ENCODE assay signal across 8 mouse cellular contexts in genomic region chr3:61002587-61003501, GRCm38 (mm10). TPM values are rescaled to one million over a fixed set of nuclear protein-coding genes. Genes with fewer than 3 reads are reported as not detected.
DNase-seq lines count a peak whose midpoint lies in the region; ATAC-seq and TF ChIP-seq lines count a peak whose summit lies in the region.

TSS of gene P2ry1 (plus strand) at chr3:61002795.

- TF ChIP-seq RAD21 in MEL (IDR thresholded peaks at IDR 0.05; ENCODE audit: low read depth, low read length) = no peak; the same call in 1 of the 2 replicates

- peak within 1 kb of the TSS; percentile 96 for H3K4me2 ChIP-seq in forebrain, embryonic 16.5 days (ENCODE audit: low read length)
- H3K4me2 ChIP-seq in lung, embryonic 14.5 days = peak within 1 kb of the TSS; percentile 90

- no peaks in the 10 kb centered on the region for H3K9me3 ChIP-seq in MEL (replicated peaks; ENCODE audit: insufficient read depth, low read length)
- H3K9me3 ChIP-seq in forebrain, embryonic 16.5 days (ENCODE audit: control insufficient read depth, low read length) = no peaks in the 10 kb centered on the region
- no peaks in the 10 kb centered on the region for H3K9me3 ChIP-seq in lung, embryonic 14.5 days (ENCODE audit: low read depth, low read length)

- peak within 1 kb of the TSS; percentile 56 for H3K27ac ChIP-seq in MEL (ENCODE audit: control insufficient read depth, low read depth, low read length)
- H3K27ac ChIP-seq in cerebellum, adult 2 months (ENCODE audit: insufficient read depth, low read length) = no peak within 1 kb of the TSS
- no peak within 1 kb of the TSS for H3K27ac ChIP-seq in forebrain, embryonic 16.5 days (ENCODE audit: low read length)
- H3K27ac ChIP-seq in layer of hippocampus, adult 2 months = 0 out of 2 replicates have a peak within 1 kb of the TSS, but pooled peaks have one; percentile 36
- H3K27ac ChIP-seq in lung, embryonic 14.5 days (ENCODE audit: low read depth) = peak within 1 kb of the TSS; percentile 52; the same call in 1 of the 2 replicates

- DNase-seq in MEL (ENCODE audit: low read depth, low spot score) = peak; percentile 94
- peak; percentile 30 to 36 for DNase-seq in cerebellum, adult 2 months
- peak; percentile 83 to 89 for DNase-seq in heart, postnatal 36 days
- DNase-seq in layer of hippocampus, adult 2 months (ENCODE audit: low spot score in 2 of 2) = peak; percentile 31 to 46
- peak; percentile 93 for DNase-seq in lung, embryonic 14.5 days
- peak; percentile 79 for DNase-seq in testis, postnatal 14 days (ENCODE audit: low spot score)

- peak within 1 kb of the TSS; percentile 79 to 99 for H3K4me3 ChIP-seq in MEL (ENCODE audit: control insufficient read depth in 1 of 2, insufficient read depth in 1 of 2, low read depth in 2 of 2, low read length in 2 of 2)
- H3K4me3 ChIP-seq in cerebellum, adult 2 months (replicated peaks; ENCODE audit: insufficient read depth, low read depth, low read length) = peak within 1 kb of the TSS; percentile 44
- peak within 1 kb of the TSS; percentile 76 for H3K4me3 ChIP-seq in forebrain, embryonic 16.5 days (replicated peaks; ENCODE audit: low read length)
- H3K4me3 ChIP-seq in layer of hippocampus, adult 2 months = peak within 1 kb of the TSS; percentile 65
- peak within 1 kb of the TSS; percentile 73 for H3K4me3 ChIP-seq in lung, embryonic 14.5 days (ENCODE audit: low read depth, low read length)

- TF ChIP-seq POLR2A in MEL (IDR thresholded peaks at IDR 0.05; ENCODE audit: control insufficient read depth in 1 of 2, insufficient read depth in 1 of 2, low read depth in 1 of 2, low read length in 2 of 2, poor library complexity in 1 of 2) = peak; percentile 60 to 81
- no peak for TF ChIP-seq POLR2A in cerebellum, adult 2 months (IDR thresholded peaks at IDR 0.05; ENCODE audit: borderline replicate concordance, insufficient read depth, low read length)

- peaks cover 25% of the 10 kb centered on the region for H3K79me2 ChIP-seq in MEL (ENCODE audit: control insufficient read depth, insufficient read depth, low read length, poor library complexity)

- peak; percentile 99 for ATAC-seq in forebrain, embryonic 16.5 days
- peak; percentile 99 for ATAC-seq in lung, embryonic 14.5 days (ENCODE audit: insufficient read depth)
- peak; percentile 64 for ATAC-seq in neutrophil, adult 5-6 weeks (ENCODE audit: extremely low read depth, insufficient number of reproducible peaks, low FRiP score, poor library complexity, severe bottlenecking)

- under 1% methylated on average over 90 of the region's 90 CpGs for WGBS in cerebellum, adult 2 months
- under 1% methylated on average over 90 of the region's 90 CpGs for WGBS in forebrain, embryonic 16.5 days
- under 1% methylated on average over 87 of the region's 90 CpGs for WGBS in lung, embryonic 14.5 days

- TF ChIP-seq CTCF in MEL (IDR thresholded peaks at IDR 0.05 in 2 of 3, conservative IDR thresholded peaks at IDR 0.05 in 1 of 3; ENCODE audit: control insufficient read depth in 1 of 3, insufficient read depth in 1 of 3, low read depth in 2 of 3, low read length in 3 of 3, poor library complexity in 1 of 3, severe bottlenecking in 1 of 3) = 0 out of 6 replicates have a peak, but pooled peaks of 1 of the 3 experiments have one; percentile 4
- no peak for TF ChIP-seq CTCF in cerebellum, adult 2 months (IDR thresholded peaks at IDR 0.05; ENCODE audit: borderline replicate concordance, insufficient read depth, low read depth, low read length)
- TF ChIP-seq CTCF in layer of hippocampus, adult 2 months (conservative IDR thresholded peaks at IDR 0.05) = no peak
- no peak for TF ChIP-seq CTCF in lung, embryonic 14.5 days (IDR thresholded peaks at IDR 0.05; ENCODE audit: low read depth)

- H3K36me3 ChIP-seq in MEL (ENCODE audit: control insufficient read depth in 1 of 2, insufficient read depth in 2 of 2, low read length in 2 of 2) = peaks cover 0 to 44% of the 10 kb centered on the region in 2 experiments; a peak in 2 of 4 replicates
- no peaks in the 10 kb centered on the region for H3K36me3 ChIP-seq in forebrain, embryonic 16.5 days (ENCODE audit: control insufficient read depth, insufficient read depth)
- H3K36me3 ChIP-seq in lung, embryonic 14.5 days (ENCODE audit: insufficient read depth) = no peaks in the 10 kb centered on the region

- H3K4me1 ChIP-seq in MEL (ENCODE audit: control insufficient read depth in 1 of 2, insufficient read depth in 2 of 2, low read length in 2 of 2) = peaks cover 21 to 23% of the 10 kb centered on the region in 2 experiments
- H3K4me1 ChIP-seq in cerebellum, adult 2 months (ENCODE audit: control insufficient read depth, insufficient read depth, low read length) = no peaks in the 10 kb centered on the region; the same call in 1 of the 2 replicates
- peaks cover 5% of the 10 kb centered on the region; the same call in 1 of the 2 replicates for H3K4me1 ChIP-seq in forebrain, embryonic 16.5 days (replicated peaks; ENCODE audit: control insufficient read depth, insufficient read depth, low read length)
- no peaks in the 10 kb centered on the region for H3K4me1 ChIP-seq in lung, embryonic 14.5 days (ENCODE audit: insufficient read depth)

- intact Hi-C loops in heart, postnatal 36 days (cut with DNase I) = no loop called here

- H3K9ac ChIP-seq in MEL (ENCODE audit: control insufficient read depth, low read depth, low read length, poor library complexity, severe bottlenecking) = peak within 1 kb of the TSS; percentile 87
- peak within 1 kb of the TSS; percentile 49 for H3K9ac ChIP-seq in forebrain, embryonic 16.5 days (replicated peaks; ENCODE audit: low read depth, low read length)
- H3K9ac ChIP-seq in lung, embryonic 14.5 days = peak within 1 kb of the TSS; percentile 65

- peak in 1 of 2 experiments; percentile 25; a peak in 1 of 4 replicates for TF ChIP-seq EP300 in MEL (IDR thresholded peaks at IDR 0.05; ENCODE audit: low read depth in 1 of 2, low read length in 2 of 2)

- no peaks in the 10 kb centered on the region for H3K27me3 ChIP-seq in MEL (ENCODE audit: control insufficient read depth in 1 of 2, insufficient read depth in 2 of 2, low read length in 2 of 2)
- no peaks in the 10 kb centered on the region; the same call in 1 of the 2 replicates for H3K27me3 ChIP-seq in cerebellum, adult 2 months (ENCODE audit: control insufficient read depth, insufficient read depth, low read length)
- H3K27me3 ChIP-seq in forebrain, embryonic 16.5 days (replicated peaks; ENCODE audit: control insufficient read depth, insufficient read depth, low read length) = peaks cover 6% of the 10 kb centered on the region; the same call in 1 of the 2 replicates
- H3K27me3 ChIP-seq in lung, embryonic 14.5 days (ENCODE audit: insufficient read depth, low read length) = peaks cover 6% of the 10 kb centered on the region

TF ChIP-seq in MEL, 35 proteins besides CTCF, POLR2A, EP300 and RAD21:
- TF ChIP-seq TBP (IDR thresholded peaks at IDR 0.05; ENCODE audit: low read depth, low read length) (peak; percentile 61; the same call in 1 of the 2 replicates), MAZ (IDR thresholded peaks at IDR 0.05; ENCODE audit: low read depth, low read length) (peak; percentile 63; the same call in 1 of the 2 replicates), UBTF (IDR thresholded peaks at IDR 0.05; ENCODE audit: borderline replicate concordance, insufficient read depth, low read depth, low read length) (peak; percentile 56; the same call in 1 of the 2 replicates), HCFC1 (IDR thresholded peaks at IDR 0.05; ENCODE audit: low read depth, low read length) (peak; percentile 23), CHD2 (IDR thresholded peaks at IDR 0.05; ENCODE audit: low read length) (no peak), GABPA (IDR thresholded peaks at IDR 0.05; ENCODE audit: low read depth, low read length) (no peak), ZNF384 (IDR thresholded peaks at IDR 0.05; ENCODE audit: low read depth, low read length) (no peak), GATA1 (IDR thresholded peaks at IDR 0.05; ENCODE audit: low read depth, low read length) (no peak), MAX (IDR thresholded peaks at IDR 0.05; ENCODE audit: low read length) (peak; percentile 32; the same call in 1 of the 2 replicates), POLR2AphosphoS2 (IDR thresholded peaks at IDR 0.05; ENCODE audit: low read length) (peak; percentile 73), NRF1 (IDR thresholded peaks at IDR 0.05; ENCODE audit: insufficient read depth, low read depth, low read length, poor library complexity, severe bottlenecking) (peak; percentile 35; the same call in 1 of the 2 replicates), MXI1 (IDR thresholded peaks at IDR 0.05; ENCODE audit: low read depth, low read length) (peak; percentile 10), NELFE (IDR thresholded peaks at IDR 0.05; ENCODE audit: low read depth, low read length) (peak; percentile 67), ZMIZ1 (IDR thresholded peaks at IDR 0.05; ENCODE audit: low read depth, low read length) (peak; percentile 94), MYB (IDR thresholded peaks at IDR 0.05; ENCODE audit: low read depth, low read length) (no peak), BHLHE40 (IDR thresholded peaks at IDR 0.05; ENCODE audit: borderline replicate concordance, low read depth, low read length) (0 out of 2 replicates have a peak, but pooled peaks have one; percentile 29), TCF12 (IDR thresholded peaks at IDR 0.05; ENCODE audit: low read depth, low read length) (0 out of 2 replicates have a peak, but pooled peaks have one; percentile 36)

RNA-seq across cellular contexts. Expression of gene P2ry1, which starts in this region (rescaled TPM):
- total RNA-seq in MEL (2012; rRNA removed) = 7.8 and 9.1 TPM in 2 replicates
- 1 to 10 TPM in 1 of 2 experiments, not detected in 1; 9.2 TPM for polyA plus RNA-seq in MEL (2012; ENCODE audit: insufficient read depth in 1 of 2, insufficient read length in 2 of 2, low read depth in 1 of 2, low replicate concordance in 2 of 2, missing spikeins in 1 of 2)
- polyA plus RNA-seq in cerebellum, adult 2 months (2012; rRNA removed) = 7.0 and 8.7 TPM in 2 replicates
- 4.5 and 5.2 TPM in 2 replicates for polyA plus RNA-seq in forebrain, embryonic 16.5 days (2015; fragmentation: Nextera tagmentation; extraction: Ambion mirVana)
- 10 to 100 TPM; 31.6 to 36.0 TPM for total RNA-seq in heart, postnatal 36 days (2021)
- total RNA-seq in layer of hippocampus, adult 2 months (2021) = 1 to 10 TPM; 2.2 to 3.7 TPM
- 6.0 and 6.3 TPM in 2 replicates for polyA plus RNA-seq in lung, embryonic 14.5 days (2014; fragmentation: Nextera tagmentation; extraction: Ambion mirVana)
- total RNA-seq in neutrophil, adult 5-6 weeks (2017) = 4.4 and 4.5 TPM in 2 replicates

Comparison
In these comparisons a context has a peak if more than half of its experiments do, and no peak if none do; other contexts are left out.
1. DNase-seq: peak in every context shown above with its lines; median percentile 94 in MEL; 93 in lung, embryonic 14.5 days; 86 in heart, postnatal 36 days; 79 in testis, postnatal 14 days; 38 in layer of hippocampus, adult 2 months; 33 in cerebellum, adult 2 months.
2. H3K27ac ChIP-seq: peak in MEL (single experiment), layer of hippocampus, adult 2 months (single experiment) and lung, embryonic 14.5 days (single experiment); none in cerebellum, adult 2 months (single experiment) and forebrain, embryonic 16.5 days (single experiment).
3. Peak in every context shown above with its lines, with median percentiles within 50 percentile points of each other: H3K4me3 ChIP-seq, H3K9ac ChIP-seq and ATAC-seq.